ENCODE assay signal across 28 mouse cellular contexts in genomic region chr2:77134906-77135305, GRCm38 (mm10). TPM values are rescaled to one million over a fixed set of nuclear protein-coding genes. Genes with fewer than 3 reads are reported as not detected.
"Had no signal": no experiment of that assay in that cellular context is flagged by ENCODE, and none has a peak within 500 bp of the region (broad histone marks: within the 10 kb centered on the region; RNA-seq: fewer than 3 reads in every experiment).

No protein-coding gene starts in this region.

- H3K4me3 ChIP-seq: gastrocnemius, adult 2 months; heart, embryonic 13.5 days; heart, embryonic 15.5 days; hindbrain, embryonic 10.5 days; hindbrain, embryonic 12.5 days; intestine, embryonic 15.5 days; limb, embryonic 13.5 days; limb, embryonic 15.5 days; liver, embryonic 12.5 days had no signal

- ATAC-seq: hindbrain, embryonic 16.5 days; inflammation-experienced regulatory T-cells, adult 6 months; intestine, embryonic 15.5 days; intestine, postnatal 0 days; liver, embryonic 12.5 days had no signal

- H3K27me3 ChIP-seq: heart, embryonic 13.5 days; heart, embryonic 15.5 days; hindbrain, embryonic 12.5 days; intestine, embryonic 15.5 days; limb, embryonic 13.5 days; limb, embryonic 15.5 days; liver, embryonic 12.5 days had no signal

- H3K27ac ChIP-seq: gastrocnemius, adult 2 months; heart, embryonic 13.5 days; heart, embryonic 15.5 days; hindbrain, embryonic 10.5 days; hindbrain, embryonic 12.5 days; hindbrain, embryonic 14.5 days; intestine, embryonic 15.5 days; limb, embryonic 13.5 days; limb, embryonic 15.5 days; liver, embryonic 12.5 days; liver, embryonic 14.5 days had no signal

- H3K4me1 ChIP-seq: hindbrain, embryonic 10.5 days; hindbrain, embryonic 12.5 days; intestine, embryonic 15.5 days; limb, embryonic 13.5 days; limb, embryonic 15.5 days; liver, embryonic 12.5 days had no signal

- H3K36me3 ChIP-seq: hindbrain, embryonic 10.5 days; hindbrain, embryonic 12.5 days; intestine, embryonic 15.5 days; limb, embryonic 13.5 days; limb, embryonic 15.5 days; liver, embryonic 12.5 days had no signal

- H3K9ac ChIP-seq: heart, embryonic 13.5 days; heart, embryonic 15.5 days; hindbrain, embryonic 12.5 days; hindbrain, embryonic 14.5 days; intestine, embryonic 15.5 days; limb, embryonic 13.5 days; limb, embryonic 15.5 days; liver, embryonic 12.5 days; liver, embryonic 14.5 days had no signal

- DNase-seq: gastrocnemius, adult 2 months; gastrocnemius, postnatal 10 days; gastrocnemius, postnatal 25 days; heart, adult 18-20 months; heart, postnatal 14 days; heart, postnatal 36 days; kidney, adult 18-20 months; kidney, adult 8-10 months; kidney, postnatal 10 days; kidney, postnatal 25 days; layer of hippocampus, adult 9-11 months; layer of hippocampus, postnatal 36 days; left cerebral cortex, postnatal 4 days had no signal

- H3K9me3 ChIP-seq: heart, embryonic 13.5 days; heart, embryonic 15.5 days; hindbrain, embryonic 10.5 days; hindbrain, embryonic 12.5 days; intestine, embryonic 15.5 days; limb, embryonic 13.5 days; limb, embryonic 15.5 days; liver, embryonic 12.5 days had no signal

- H3K4me2 ChIP-seq: heart, embryonic 11.5 days; heart, embryonic 13.5 days; heart, embryonic 15.5 days; hindbrain, embryonic 12.5 days; hindbrain, embryonic 14.5 days; intestine, embryonic 15.5 days; limb, embryonic 13.5 days; limb, embryonic 15.5 days; liver, embryonic 12.5 days had no signal

RNA-seq across cellular contexts. Expression of gene Ccdc141, which starts 35.5 kb away (rescaled TPM):
- total RNA-seq: granulocyte monocyte progenitor cell, adult 5-6 weeks had no signal
